Mouse (Mus musculus) liver, postnatal 0 days (tissue): ENCODE data around the gene Dnah12.

Experiments used
- CTCF ChIP-seq: sonication (generic); IDR thresholded peaks from 2 replicates; pipeline ENCODE4 v1.5.1; 2016; ENCODE audit warnings: antibody characterized with exemption, low read depth
- EP300 ChIP-seq: IDR thresholded peaks from 2 replicates; pipeline ENCODE4 v1.6.1; 2016; ENCODE audit warnings: antibody characterized with exemption, low read depth, mild to moderate bottlenecking

GRCm38 (mm10) chr14:26658178-26658577, 34.9 kb upstream of the Dnah12 start:
- TF ChIP-seq CTCF = no peak
- TF ChIP-seq EP300 = no peak
